Mouse (Mus musculus) heart, embryonic 11.5 days (tissue): Measurements from ENCODE around the gene Cdkn1a. TPM values are rescaled to one million over a fixed set of nuclear protein-coding genes. Genes with fewer than 3 reads are reported as not detected.

Experiments
- ATAC-seq: fragments of 200-750 bp; cut with Nextera tagmentation; replicated peaks from 2 replicates; pipeline ENCODE4 v1.8.0; 2017; ENCODE audit warnings: moderate library complexity; ENCODE audit not compliant: insufficient number of reproducible peaks, low FRiP score, low TSS enrichment
- H3K27ac ChIP-seq: fragments of 300-500 bp; sonication (generic); 2 replicates; pipeline ENCODE4 v1.5.1; 2014; ENCODE audit warnings: mild to moderate bottlenecking, low read depth, low read length
- H3K27me3 ChIP-seq: fragments of 300-500 bp; sonication (generic); 2 replicates; pipeline ENCODE4 v1.6.1; 2014; ENCODE audit warnings: mild to moderate bottlenecking, low read length, mixed read lengths; ENCODE audit not compliant: control insufficient read depth, insufficient read depth
- H3K36me3 ChIP-seq: fragments of 300-500 bp; sonication (generic); 2 replicates; pipeline ENCODE4 v1.6.1; 2014; ENCODE audit warnings: mild to moderate bottlenecking, low read length, moderate library complexity, mixed read lengths; ENCODE audit not compliant: control insufficient read depth, insufficient read depth
- H3K4me1 ChIP-seq: fragments of 300-500 bp; sonication (generic); 2 replicates; pipeline ENCODE4 v1.6.1; 2014; ENCODE audit warnings: low read length; ENCODE audit not compliant: control insufficient read depth, insufficient read depth
- H3K4me2 ChIP-seq: fragments of 300-500 bp; sonication (generic); 2 replicates; pipeline ENCODE4 v1.6.1; 2014; ENCODE audit warnings: mild to moderate bottlenecking, moderate library complexity
- H3K4me3 ChIP-seq: fragments of 300-500 bp; sonication (generic); 2 replicates; pipeline ENCODE4 v1.5.1; 2014; ENCODE audit warnings: low read depth, low read length
- H3K9ac ChIP-seq: fragments of 300-500 bp; sonication (generic); 2 replicates; pipeline ENCODE4 v1.6.1; 2014; ENCODE audit warnings: mild to moderate bottlenecking, low read depth, low read length, moderate library complexity
- H3K9me3 ChIP-seq: fragments of 300-500 bp; sonication (generic); replicated peaks from 2 replicates; pipeline ENCODE4 v1.6.1; 2016; ENCODE audit warnings: low read length; ENCODE audit not compliant: control insufficient read depth
- WGBS: fragments of 180-500 bp; shearing (Covaris S2); extraction: QIAGEN DNeasy Blood & Tissue Kit; methylation state at CpG from one replicate; pipeline ENCODE4 v1.1.7; 2014; ENCODE audit not compliant: insufficient replicate concordance; 5-methylcytosine and 5-hydroxymethylcytosine counted together
- polyA plus RNA-seq: library from polyadenylated mRNA; unstranded; fragments of >200 nt; fragmentation: Nextera tagmentation; extraction: Ambion mirVana; gene quantifications from 2 replicates; pipeline ENCODE4 v1.2.1, GENCODE M21; 2014

The Cdkn1a gene
- polyA plus RNA-seq, 1 experiment from 2014 or later = 39.3 TPM

DNA sequence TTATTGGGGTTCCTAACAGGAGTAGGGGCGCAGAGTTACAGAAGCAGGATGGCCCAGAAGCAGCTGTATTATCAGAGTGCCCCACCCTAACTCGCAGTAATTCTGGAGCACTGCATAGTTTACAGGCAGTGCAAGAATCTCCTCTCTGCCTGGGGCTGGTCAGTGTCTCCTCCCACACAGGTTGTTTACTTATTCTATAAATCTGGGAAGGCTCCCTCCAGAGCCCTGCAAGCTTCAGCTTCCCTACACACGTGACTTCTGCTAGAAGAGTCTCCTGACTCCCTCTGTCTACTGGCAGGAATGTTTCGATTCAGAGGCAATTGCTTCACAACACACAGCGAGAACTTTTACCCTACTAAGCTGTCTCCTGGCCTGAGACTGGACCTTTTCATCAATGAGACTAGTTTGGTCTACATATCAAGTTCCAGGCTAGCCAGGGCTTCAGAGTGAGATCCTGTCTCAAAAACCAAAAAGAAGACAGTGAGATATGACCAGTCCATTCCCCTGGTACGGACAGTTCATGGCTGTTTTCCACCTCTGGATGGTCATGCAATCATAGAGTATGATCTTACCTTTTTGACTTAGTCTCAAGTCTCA lies 32.9 kb downstream of the Cdkn1a start:
- Histone ChIP-seq H3K4me1 (no peaks in the 10 kb centered on the region), H3K4me2 (no peak overlapping the region), H3K9me3 (no peaks in the 10 kb centered on the region), H3K27me3 (no peaks in the 10 kb centered on the region), H3K9ac (no peak overlapping the region), H3K36me3 (no peaks in the 10 kb centered on the region), H3K4me3 (no peak overlapping the region), H3K27ac (no peak overlapping the region)
- 60% methylated on average over 6 of the region's 6 CpGs for WGBS
- ATAC-seq = no peak; the same call in 1 of the 2 replicates

GRCm38 (mm10) chr17:29126561-29126960 lies 35.8 kb downstream of the Cdkn1a start:
- no peak overlapping the region for H3K27ac ChIP-seq
- no peaks in the 10 kb centered on the region for H3K36me3 ChIP-seq
- H3K9ac ChIP-seq = no peak overlapping the region
- WGBS = 81% methylated on average over 3 of the region's 3 CpGs
- no peaks in the 10 kb centered on the region for H3K9me3 ChIP-seq
- no peak overlapping the region for H3K4me3 ChIP-seq
- no peaks in the 10 kb centered on the region for H3K27me3 ChIP-seq
- no peak overlapping the region for H3K4me2 ChIP-seq
- no peaks in the 10 kb centered on the region for H3K4me1 ChIP-seq
- no peak for ATAC-seq

DNA sequence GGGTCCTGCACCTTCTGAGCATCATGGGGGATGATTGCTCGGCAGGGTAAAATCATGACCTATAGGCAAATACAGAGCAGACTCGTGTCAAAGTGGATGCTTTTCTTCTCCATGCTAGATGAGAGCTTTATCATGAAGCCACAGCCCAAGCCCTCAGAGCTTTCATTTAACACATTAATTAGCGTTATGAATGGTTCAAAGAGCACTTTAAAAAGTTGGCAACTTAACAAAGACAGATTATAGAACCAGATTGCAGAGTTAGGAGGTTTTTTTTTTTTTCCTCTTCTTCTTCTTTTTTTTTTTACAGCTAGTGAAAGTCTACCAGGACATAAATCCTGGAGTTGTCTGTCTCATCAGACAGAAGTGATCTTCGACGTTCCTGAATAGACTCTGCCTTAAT lies 38.6 kb downstream of the Cdkn1a start:
- no peak overlapping the region for H3K9ac ChIP-seq
- no peaks in the 10 kb centered on the region for H3K27me3 ChIP-seq
- no peaks in the 10 kb centered on the region for H3K9me3 ChIP-seq
- no peak overlapping the region for H3K4me2 ChIP-seq
- ATAC-seq = no peak
- no peak overlapping the region for H3K27ac ChIP-seq
- no peak overlapping the region for H3K4me3 ChIP-seq
- H3K4me1 ChIP-seq = no peaks in the 10 kb centered on the region
- H3K36me3 ChIP-seq = no peaks in the 10 kb centered on the region
- 62% methylated on average over 5 of the region's 5 CpGs for WGBS

DNA sequence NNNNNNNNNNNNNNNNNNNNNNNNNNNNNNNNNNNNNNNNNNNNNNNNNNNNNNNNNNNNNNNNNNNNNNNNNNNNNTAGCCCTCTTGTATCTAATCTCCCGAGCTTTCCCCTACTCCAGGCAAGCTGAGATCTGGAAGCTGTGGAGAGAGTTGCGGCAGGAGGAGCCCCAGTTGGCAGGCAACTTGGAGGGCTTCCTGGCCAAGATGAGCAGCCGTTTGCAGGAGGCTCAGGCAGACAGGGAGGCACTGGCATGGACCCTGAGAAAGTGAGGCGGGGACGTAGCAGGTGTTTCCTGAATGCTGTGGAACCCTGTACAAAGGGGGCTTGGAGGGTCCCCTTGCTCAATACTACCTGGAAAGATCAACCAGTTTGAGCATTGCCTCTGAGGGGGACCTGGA lies 44.3 kb downstream of the Cdkn1a start:
- H3K36me3 ChIP-seq = no peaks in the 10 kb centered on the region
- H3K9ac ChIP-seq = no peak overlapping the region
- no peak overlapping the region for H3K27ac ChIP-seq
- no peak for ATAC-seq
- H3K4me3 ChIP-seq = no peak overlapping the region
- H3K4me2 ChIP-seq = no peak overlapping the region
- WGBS = 44% methylated on average over 5 of the region's 5 CpGs
- H3K9me3 ChIP-seq = no peaks in the 10 kb centered on the region
- H3K27me3 ChIP-seq = no peaks in the 10 kb centered on the region
- no peaks in the 10 kb centered on the region for H3K4me1 ChIP-seq

- Histone ChIP-seq H3K9ac (no peak overlapping the region), H3K4me3 (no peak overlapping the region), H3K27ac (no peak overlapping the region), H3K9me3 (no peaks in the 10 kb centered on the region), H3K27me3 (no peaks in the 10 kb centered on the region), H3K4me2 (no peak overlapping the region), H3K4me1 (no peaks in the 10 kb centered on the region), H3K36me3 (no peaks in the 10 kb centered on the region)
- ATAC-seq = no peak
- 51% methylated on average over 6 of the region's 6 CpGs for WGBS
Measured at GRCm38 (mm10) chr17:29136236-29136635, 45.5 kb downstream of the Cdkn1a start.

GRCm38 (mm10) chr17:29137906-29138305 lies 47.1 kb downstream of the Cdkn1a start:
- no peaks in the 10 kb centered on the region for H3K9me3 ChIP-seq
- no peaks in the 10 kb centered on the region for H3K4me1 ChIP-seq
- H3K27me3 ChIP-seq = no peaks in the 10 kb centered on the region
- ATAC-seq = no peak
- no peak overlapping the region for H3K4me3 ChIP-seq
- H3K9ac ChIP-seq = no peak overlapping the region
- no peak overlapping the region for H3K27ac ChIP-seq
- H3K36me3 ChIP-seq = no peaks in the 10 kb centered on the region
- 69% methylated on average over 7 of the region's 7 CpGs for WGBS
- no peak overlapping the region for H3K4me2 ChIP-seq

DNA sequence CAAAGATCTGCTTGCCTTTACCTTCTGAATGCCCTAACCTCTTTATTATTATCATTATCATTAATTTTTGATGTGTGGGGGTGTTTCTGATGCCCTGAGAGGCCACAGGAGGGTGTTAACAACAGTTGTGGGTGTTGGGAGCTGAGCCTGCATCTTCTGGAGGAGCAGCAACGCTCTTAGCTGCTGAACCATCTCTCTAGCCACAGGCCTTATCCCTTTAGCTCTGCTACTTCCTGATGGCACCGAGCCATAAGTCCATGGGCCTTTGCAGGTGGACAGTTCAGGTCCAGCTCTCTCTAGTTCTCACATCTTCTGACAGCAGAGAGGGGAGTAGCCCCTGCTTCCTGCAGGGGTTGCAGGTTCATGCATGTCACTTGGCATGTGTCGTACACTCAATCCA lies 50.8 kb downstream of the Cdkn1a start:
- WGBS = 79% methylated on average over 3 of the region's 3 CpGs
- Histone ChIP-seq H3K36me3 (no peaks in the 10 kb centered on the region), H3K4me1 (no peaks in the 10 kb centered on the region), H3K4me3 (no peak overlapping the region), H3K4me2 (no peak overlapping the region), H3K27ac (no peak overlapping the region), H3K9ac (no peak overlapping the region), H3K27me3 (no peaks in the 10 kb centered on the region), H3K9me3 (no peaks in the 10 kb centered on the region)
- no peak for ATAC-seq

DNA sequence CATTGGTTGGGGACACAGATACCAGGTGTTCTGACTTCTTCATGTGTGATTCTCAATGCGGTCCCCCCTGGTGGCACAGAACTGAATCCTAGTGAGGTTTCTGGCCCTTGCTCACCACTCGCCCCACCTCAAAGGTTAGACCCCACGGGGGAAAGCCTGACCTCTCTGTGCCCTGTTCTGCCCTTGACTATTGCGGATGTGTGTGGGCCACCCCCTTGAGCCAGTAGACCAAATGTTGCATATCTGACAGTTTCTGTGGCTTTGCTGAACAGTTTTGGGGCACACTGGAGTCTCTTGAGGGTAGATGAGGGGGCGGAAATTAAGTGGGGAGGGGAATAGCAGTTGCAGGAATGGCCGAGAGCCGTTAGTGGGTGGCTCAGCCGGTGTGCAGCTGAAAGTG lies 52.5 kb downstream of the Cdkn1a start:
- no peaks in the 10 kb centered on the region for H3K36me3 ChIP-seq
- whole genome bisulfite sequencing = 77% methylated on average over 8 of the region's 8 CpGs
- no peak overlapping the region for H3K4me3 ChIP-seq
- no peak overlapping the region for H3K9ac ChIP-seq
- H3K27ac ChIP-seq = no peak overlapping the region
- H3K27me3 ChIP-seq = no peaks in the 10 kb centered on the region
- H3K4me1 ChIP-seq = peaks cover 9% of the 10 kb centered on the region
- no peaks in the 10 kb centered on the region for H3K9me3 ChIP-seq
- H3K4me2 ChIP-seq = no peak overlapping the region
- no peak for ATAC-seq

DNA sequence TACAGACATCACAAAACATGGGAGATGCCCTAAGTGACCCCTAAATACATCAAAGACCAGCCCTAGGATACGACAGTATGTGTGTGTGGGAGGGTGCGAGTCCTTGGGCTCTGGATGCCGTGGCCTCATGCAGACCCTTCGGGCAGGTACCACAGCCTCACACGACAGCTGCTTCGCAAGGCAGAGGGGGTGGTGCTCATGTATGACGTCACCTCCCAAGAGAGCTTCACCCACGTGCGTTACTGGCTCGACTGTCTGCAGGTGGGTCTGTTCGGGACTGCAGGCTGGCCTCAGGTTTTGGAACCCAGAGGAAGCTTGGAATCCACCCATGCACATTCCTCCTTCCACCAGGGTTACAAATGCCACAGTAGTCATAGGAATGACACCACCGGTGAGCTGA lies 54.3 kb downstream of the Cdkn1a start:
- no peak for ATAC-seq
- H3K9me3 ChIP-seq = no peaks in the 10 kb centered on the region
- H3K4me2 ChIP-seq = no peak overlapping the region
- H3K4me3 ChIP-seq = no peak overlapping the region
- 90% methylated on average over 12 of the region's 12 CpGs for WGBS
- no peaks in the 10 kb centered on the region for H3K27me3 ChIP-seq
- H3K36me3 ChIP-seq = no peaks in the 10 kb centered on the region
- peaks cover 9% of the 10 kb centered on the region for H3K4me1 ChIP-seq
- H3K27ac ChIP-seq = no peak overlapping the region
- H3K9ac ChIP-seq = no peak overlapping the region
